Mouse (Mus musculus) bone marrow macrophage, adult 2 months (primary cell): ENCODE results near the gene Mtln. TPM values are rescaled to one million over a fixed set of nuclear protein-coding genes. Genes with fewer than 3 reads are reported as not detected.

Experiments
- H3K27ac ChIP-seq: 2 replicates; pipeline ENCODE4 v1.5.1; 2012; ENCODE audit warnings: low read depth, low read length; ENCODE audit not compliant: insufficient read depth
- H3K4me1 ChIP-seq: 2 replicates; pipeline ENCODE4 v1.6.1; 2012; ENCODE audit warnings: low read length; ENCODE audit not compliant: control insufficient read depth, insufficient read depth
- H3K4me3 ChIP-seq: 2 replicates; pipeline ENCODE4 v1.5.1; 2012; ENCODE audit warnings: mild to moderate bottlenecking, low read length, moderate library complexity; ENCODE audit not compliant: insufficient read depth
- CTCF ChIP-seq: IDR thresholded peaks from 2 replicates; pipeline ENCODE4 v1.5.1; 2012; ENCODE audit warnings: low read depth, mild to moderate bottlenecking, low read length, moderate library complexity
- POLR2A ChIP-seq: IDR thresholded peaks from 2 replicates; pipeline ENCODE4 v1.6.1; 2012; ENCODE audit warnings: mild to moderate bottlenecking, low read depth, low read length, borderline replicate concordance
- polyA plus RNA-seq: library from polyadenylated mRNA; stranded (reverse); fragments of >200 nt; gene quantifications from 2 replicates; pipeline ENCODE4 v1.2.4, GENCODE M21; 2012; ENCODE audit not compliant: missing spikeins, insufficient read depth, insufficient read length

Gene Mtln
- polyA plus RNA-seq, 1 experiment = 30.1 TPM

- H3K4me1 ChIP-seq = peaks cover 15% of the 10 kb centered on the region
- H3K27ac ChIP-seq = peak within 1 kb of the TSS; percentile 39; the same call in 1 of the 2 replicates
- H3K4me3 ChIP-seq = peak within 1 kb of the TSS; percentile 67
- TF ChIP-seq POLR2A (no peak), CTCF (no peak)
Measured at GRCm38 (mm10) chr2:127788440-127789116, 3.7 kb downstream of the Mtln start, which contains the start of gene Nphp1. Nphp1 (minus strand) TSS chr2:127788897.

- no peak overlapping the region for H3K4me3 ChIP-seq
- no peak for TF ChIP-seq POLR2A
- TF ChIP-seq CTCF = no peak
- peaks cover 15% of the 10 kb centered on the region for H3K4me1 ChIP-seq
- H3K27ac ChIP-seq = no peak overlapping the region
Measured at GRCm38 (mm10) chr2:127787226-127787625, 5.1 kb downstream of the Mtln start.

- Histone ChIP-seq H3K4me1 (no peaks in the 10 kb centered on the region), H3K4me3 (no peak overlapping the region), H3K27ac (no peak overlapping the region)
- TF ChIP-seq CTCF (no peak), POLR2A (no peak)
Measured at GRCm38 (mm10) chr2:127778451-127778850, 13.8 kb downstream of the Mtln start.

GRCm38 (mm10) chr2:127775013-127775412, 17.3 kb downstream of the Mtln start:
- H3K4me3 ChIP-seq = no peak overlapping the region
- TF ChIP-seq POLR2A (no peak), CTCF (no peak)
- H3K27ac ChIP-seq = no peak overlapping the region
- H3K4me1 ChIP-seq = no peaks in the 10 kb centered on the region

- no peak overlapping the region for H3K27ac ChIP-seq
- no peak overlapping the region for H3K4me3 ChIP-seq
- no peaks in the 10 kb centered on the region for H3K4me1 ChIP-seq
- no peak for TF ChIP-seq CTCF
- no peak for TF ChIP-seq POLR2A
Measured at GRCm38 (mm10) chr2:127774578-127774941, 17.7 kb downstream of the Mtln start.

- no peak overlapping the region for H3K27ac ChIP-seq
Measured at GRCm38 (mm10) chr2:127773938-127774577, 18.2 kb downstream of the Mtln start.

GRCm38 (mm10) chr2:127761587-127761986, 30.7 kb downstream of the Mtln start:
- peaks cover 19% of the 10 kb centered on the region for H3K4me1 ChIP-seq
- TF ChIP-seq POLR2A = no peak
- no peak for TF ChIP-seq CTCF
- no peak overlapping the region for H3K27ac ChIP-seq
- no peak overlapping the region for H3K4me3 ChIP-seq

More at GRCm38 (mm10) chr2:127773938-127774577, 18.2 kb downstream of the Mtln start:
- TF ChIP-seq POLR2A (no peak), CTCF (no peak)
- Histone ChIP-seq H3K4me3 (no peak overlapping the region), H3K4me1 (no peaks in the 10 kb centered on the region)

GRCm38 (mm10) chr2:127760429-127761000, 31.8 kb downstream of the Mtln start:
- no peak overlapping the region for H3K27ac ChIP-seq
- peaks cover 19% of the 10 kb centered on the region for H3K4me1 ChIP-seq
- no peak overlapping the region for H3K4me3 ChIP-seq
- TF ChIP-seq CTCF (no peak), POLR2A (no peak)

- TF ChIP-seq POLR2A = no peak
- TF ChIP-seq CTCF = no peak
Measured at GRCm38 (mm10) chr2:127760014-127760413, 32.3 kb downstream of the Mtln start.

GRCm38 (mm10) chr2:127759157-127759880, 33.0 kb downstream of the Mtln start:
- TF ChIP-seq POLR2A (no peak), CTCF (no peak)
- H3K4me1 ChIP-seq = peaks cover 19% of the 10 kb centered on the region
- H3K27ac ChIP-seq = no peak overlapping the region
- no peak overlapping the region for H3K4me3 ChIP-seq

More at GRCm38 (mm10) chr2:127760014-127760413, 32.3 kb downstream of the Mtln start:
- no peak overlapping the region for H3K27ac ChIP-seq
- H3K4me3 ChIP-seq = no peak overlapping the region
- peaks cover 19% of the 10 kb centered on the region for H3K4me1 ChIP-seq
